Comparison of ENCODE assay signal across 8 mouse cellular contexts in the genomic region with DNA sequence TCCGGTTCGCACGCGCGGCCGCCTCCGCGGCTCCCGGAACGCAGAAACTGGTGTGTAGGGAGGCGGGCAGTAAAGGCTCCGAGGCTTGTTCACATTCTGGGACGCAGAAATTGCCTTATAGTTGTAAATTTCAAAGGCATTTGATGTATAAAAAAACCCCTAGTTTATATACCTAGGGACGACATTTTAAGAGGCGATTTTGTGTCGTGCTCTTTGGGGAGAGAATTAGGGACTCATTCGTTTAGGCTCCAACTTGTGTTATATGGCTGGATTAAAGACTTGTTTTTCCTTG. TPM values are rescaled to one million over a fixed set of nuclear protein-coding genes. Genes with fewer than 3 reads are reported as not detected.
DNase-seq lines count a peak whose midpoint lies in the region; ATAC-seq and TF ChIP-seq lines count a peak whose summit lies in the region.

No protein-coding gene starts in this region.

- peaks cover 18% of the 10 kb centered on the region for H3K36me3 ChIP-seq in embryonic facial prominence, embryonic 12.5 days
- H3K36me3 ChIP-seq in intestine, embryonic 15.5 days = peaks cover 8% of the 10 kb centered on the region
- peaks cover 16% of the 10 kb centered on the region for H3K36me3 ChIP-seq in neural tube, embryonic 12.5 days

- no peak for DNase-seq in left cerebral cortex, adult 2 months (ENCODE audit: extremely low spot score in 1 of 2, low spot score in 2 of 2)
- DNase-seq in left cerebral cortex, adult 9 months (ENCODE audit: low spot score in 2 of 2) = no peak
- DNase-seq in cerebellum, postnatal 25 days = no peak
- no peak for DNase-seq in cerebellum, adult 9-11 months
- DNase-seq in testis, postnatal 14 days (ENCODE audit: low spot score) = no peak

- intact Hi-C loops in left cerebral cortex, adult 2 months (cut with DNase I) = loop anchor here (1.0 to 2.0 kb wide), 3 partner anchors 60 to 72 kb away; a partner anchor contains a TSS

- no peaks in the 10 kb centered on the region for H3K9me3 ChIP-seq in embryonic facial prominence, embryonic 12.5 days
- no peaks in the 10 kb centered on the region for H3K9me3 ChIP-seq in intestine, embryonic 15.5 days
- H3K9me3 ChIP-seq in neural tube, embryonic 12.5 days = no peaks in the 10 kb centered on the region

- peak overlapping the region; percentile 90 for H3K4me3 ChIP-seq in left cerebral cortex, adult 2 months
- H3K4me3 ChIP-seq in embryonic facial prominence, embryonic 12.5 days = peak overlapping the region; percentile 95
- peak overlapping the region; percentile 94 for H3K4me3 ChIP-seq in intestine, embryonic 15.5 days (replicated peaks)
- H3K4me3 ChIP-seq in neural tube, embryonic 12.5 days = peak overlapping the region; percentile 96

- H3K4me1 ChIP-seq in embryonic facial prominence, embryonic 12.5 days = peaks cover 14% of the 10 kb centered on the region
- H3K4me1 ChIP-seq in intestine, embryonic 15.5 days (replicated peaks) = peaks cover 12% of the 10 kb centered on the region
- H3K4me1 ChIP-seq in neural tube, embryonic 12.5 days = peaks cover 24% of the 10 kb centered on the region

- peak overlapping the region; percentile 66 for H3K4me2 ChIP-seq in embryonic facial prominence, embryonic 12.5 days (replicated peaks)
- peak overlapping the region; percentile 59 for H3K4me2 ChIP-seq in intestine, embryonic 15.5 days (replicated peaks)
- H3K4me2 ChIP-seq in neural tube, embryonic 12.5 days (replicated peaks) = peak overlapping the region; percentile 62

- ATAC-seq in embryonic facial prominence, embryonic 12.5 days (ENCODE audit: insufficient number of reproducible peaks, insufficient read depth, low FRiP score, low TSS enrichment) = no peak
- ATAC-seq in intestine, embryonic 15.5 days = no peak
- no peak for ATAC-seq in neural tube, embryonic 12.5 days (ENCODE audit: low FRiP score, low read depth)

- peak overlapping the region; percentile 98 for H3K27ac ChIP-seq in left cerebral cortex, adult 2 months
- H3K27ac ChIP-seq in embryonic facial prominence, embryonic 12.5 days = peak overlapping the region; percentile 98
- H3K27ac ChIP-seq in intestine, embryonic 15.5 days = peak overlapping the region; percentile 99
- peak overlapping the region; percentile 98 for H3K27ac ChIP-seq in neural tube, embryonic 12.5 days

- peak overlapping the region; percentile 95 for H3K9ac ChIP-seq in embryonic facial prominence, embryonic 12.5 days
- peak overlapping the region; percentile 95 for H3K9ac ChIP-seq in intestine, embryonic 15.5 days
- H3K9ac ChIP-seq in neural tube, embryonic 12.5 days = peak overlapping the region; percentile 92

- TF ChIP-seq CTCF in left cerebral cortex, adult 2 months (IDR thresholded peaks at IDR 0.05) = no peak

- H3K27me3 ChIP-seq in embryonic facial prominence, embryonic 12.5 days = no peaks in the 10 kb centered on the region
- H3K27me3 ChIP-seq in intestine, embryonic 15.5 days (replicated peaks) = no peaks in the 10 kb centered on the region
- no peaks in the 10 kb centered on the region for H3K27me3 ChIP-seq in neural tube, embryonic 12.5 days (replicated peaks)

- WGBS in embryonic facial prominence, embryonic 12.5 days = under 1% methylated on average over 17 of the region's 17 CpGs
- WGBS in intestine, embryonic 15.5 days = 0% methylated on average over 17 of the region's 17 CpGs
- WGBS in neural tube, embryonic 12.5 days = 0% methylated on average over 17 of the region's 17 CpGs

RNA-seq across cellular contexts. Expression of a gene that starts 0.6 kb away (rescaled TPM):
- 100 to 1,000 TPM; 288 to 300 TPM for total RNA-seq in left cerebral cortex, adult 2 months (2021)
- polyA plus RNA-seq in embryonic facial prominence, embryonic 12.5 days (2016; fragmentation: Nextera tagmentation; extraction: Ambion mirVana) = 93.9 and 103 TPM in 2 replicates
- 74.5 and 76.4 TPM in 2 replicates for polyA plus RNA-seq in intestine, embryonic 15.5 days (2015; fragmentation: Nextera tagmentation; extraction: Ambion mirVana)
- polyA plus RNA-seq in neural tube, embryonic 12.5 days (2016; fragmentation: Nextera tagmentation; extraction: Ambion mirVana) = 141 and 147 TPM in 2 replicates

RNA-seq across cellular contexts. Expression of a gene that starts 23.9 kb away (rescaled TPM):
- total RNA-seq in left cerebral cortex, adult 2 months (2021) = 10 to 100 TPM; 73.2 to 76.3 TPM
- polyA plus RNA-seq in embryonic facial prominence, embryonic 12.5 days (2016; fragmentation: Nextera tagmentation; extraction: Ambion mirVana) = 160 and 163 TPM in 2 replicates
- polyA plus RNA-seq in intestine, embryonic 15.5 days (2015; fragmentation: Nextera tagmentation; extraction: Ambion mirVana) = 133 and 140 TPM in 2 replicates
- polyA plus RNA-seq in neural tube, embryonic 12.5 days (2016; fragmentation: Nextera tagmentation; extraction: Ambion mirVana) = 127 and 130 TPM in 2 replicates

RNA-seq across cellular contexts. Expression of a gene that starts 27.9 kb away (rescaled TPM):
- total RNA-seq in left cerebral cortex, adult 2 months (2021) = not detected
- 0.09 and 0.20 TPM in 2 replicates for polyA plus RNA-seq in embryonic facial prominence, embryonic 12.5 days (2016; fragmentation: Nextera tagmentation; extraction: Ambion mirVana)
- polyA plus RNA-seq in intestine, embryonic 15.5 days (2015; fragmentation: Nextera tagmentation; extraction: Ambion mirVana) = 0.18 and 0.30 TPM in 2 replicates
- 0.14 TPM in 1 of 2 replicates, not detected in the other for polyA plus RNA-seq in neural tube, embryonic 12.5 days (2016; fragmentation: Nextera tagmentation; extraction: Ambion mirVana)
